Mouse (Mus musculus) C2C12 (cell line): ENCODE measurements around the gene H2-Ke6.

Experiments
- CTCF ChIP-seq: IDR thresholded peaks from one replicate; pipeline ENCODE4 v1.5.1; 2011; ENCODE audit not compliant: control insufficient read depth, insufficient read depth, insufficient read length
- FOSL1 ChIP-seq: IDR thresholded peaks from one replicate; pipeline ENCODE4 v1.8.0; 2011; ENCODE audit warnings: mild to moderate bottlenecking, low read length; ENCODE audit not compliant: poor library complexity, insufficient read depth, severe bottlenecking
- MYOG ChIP-seq: IDR thresholded peaks from one replicate; pipeline ENCODE4 v1.6.1; 2011; ENCODE audit not compliant: control insufficient read depth, insufficient read length; ENCODE audit errors: extremely low read depth
- USF1 ChIP-seq: IDR thresholded peaks from one replicate; pipeline ENCODE4 v1.6.1; 2011; ENCODE audit warnings: low read depth, mild to moderate bottlenecking, control low read depth, moderate library complexity

GRCm38 (mm10) chr17:34031465-34032173 is 3.8 kb upstream of the H2-Ke6 start, which contains the start of the genes Slc39a7 and Rxrb:
- TF ChIP-seq CTCF: no peak
- TF ChIP-seq MYOG: no peak
- no peak for TF ChIP-seq USF1
- TF ChIP-seq FOSL1: no peak
